Mouse (Mus musculus) granulocyte monocyte progenitor cell, adult 5-6 weeks (primary cell): ENCODE results near the gene Tspan18. TPM values are rescaled to one million over a fixed set of nuclear protein-coding genes. Genes with fewer than 3 reads are reported as not detected.

Source experiments
- ATAC-seq: replicated peaks from 2 replicates; pipeline ENCODE4 v1.8.0; 2016; ENCODE audit warnings: mild to moderate bottlenecking, moderate TSS enrichment, inconsistent platforms; ENCODE audit not compliant: poor library complexity, severe bottlenecking
- total RNA-seq, 2 experiments: library from RNA; stranded (forward) in 1 of 2; stranded (reverse) in 1 of 2; fragments of 200-712, 200-1000 nt in 1 of 2; fragments of >200 nt in 1 of 2; fragmentation: Nextera tagmentation in 1 of 2; gene quantifications; 2 replicates each; pipeline ENCODE4 v1.2.3; 2014 to 2017

The Tspan18 gene
- total RNA-seq, 2 experiments from 2014 or later: not detected

GRCm38 (mm10) chr2:93303260-93303584, 31.1 kb downstream of the Tspan18 start:
- ATAC-seq: no peak

- no peak for ATAC-seq
These were observed 36.6 kb downstream of the Tspan18 start for GRCm38 (mm10) chr2:93297656-93298055.

GRCm38 (mm10) chr2:93291186-93291926, 42.9 kb downstream of the Tspan18 start:
- ATAC-seq: no peak

GRCm38 (mm10) chr2:93290345-93291118, 43.8 kb downstream of the Tspan18 start:
- ATAC-seq: no peak

GRCm38 (mm10) chr2:93289161-93289560, 45.1 kb downstream of the Tspan18 start:
- no peak for ATAC-seq

- ATAC-seq: peak; percentile 29; the same call in 1 of the 2 replicates
These were observed 47.0 kb downstream of the Tspan18 start for GRCm38 (mm10) chr2:93287348-93287747.

GRCm38 (mm10) chr2:93286742-93287141, 47.6 kb downstream of the Tspan18 start:
- no peak for ATAC-seq

GRCm38 (mm10) chr2:93286321-93286720, 48.0 kb downstream of the Tspan18 start:
- ATAC-seq: no peak

GRCm38 (mm10) chr2:93285842-93286241, 48.5 kb downstream of the Tspan18 start:
- no peak for ATAC-seq

- ATAC-seq: no peak
These were observed 49.7 kb downstream of the Tspan18 start for GRCm38 (mm10) chr2:93284625-93285024.

- ATAC-seq: no peak
These were observed 50.6 kb downstream of the Tspan18 start for GRCm38 (mm10) chr2:93283481-93284293.

- no peak for ATAC-seq
These were observed 51.7 kb downstream of the Tspan18 start for GRCm38 (mm10) chr2:93282636-93283035.

GRCm38 (mm10) chr2:93281466-93281865, 52.8 kb downstream of the Tspan18 start:
- no peak for ATAC-seq

- ATAC-seq: no peak
These were observed 54.1 kb downstream of the Tspan18 start for GRCm38 (mm10) chr2:93280117-93280620.

- no peak for ATAC-seq
These were observed 55.9 kb downstream of the Tspan18 start for GRCm38 (mm10) chr2:93278181-93278975.

- no peak for ATAC-seq
These were observed 56.8 kb downstream of the Tspan18 start for GRCm38 (mm10) chr2:93277486-93277885.

GRCm38 (mm10) chr2:93276026-93276425, 58.3 kb downstream of the Tspan18 start:
- ATAC-seq: no peak

- no peak for ATAC-seq
These were observed 60.4 kb downstream of the Tspan18 start for GRCm38 (mm10) chr2:93273916-93274315.

GRCm38 (mm10) chr2:93270083-93270482, 64.2 kb downstream of the Tspan18 start:
- no peak for ATAC-seq

GRCm38 (mm10) chr2:93269611-93270010, 64.7 kb downstream of the Tspan18 start:
- no peak for ATAC-seq
